Mouse (Mus musculus): ENCODE results near the gene Jsrp1.
A peak's percentile ranks its signal among the peaks of the same experiment; 100 is the strongest.

Gene Jsrp1

GRCm38 (mm10) chr10:80813366-80813765 is at the start of gene Jsrp1:
Gene Jsrp1, minus strand, starts transcription at chr10:80813498.
- no peak for DNase-seq (ENCODE audit: low read depth in 1 of 2, low spot score in 2 of 2)

DNA sequence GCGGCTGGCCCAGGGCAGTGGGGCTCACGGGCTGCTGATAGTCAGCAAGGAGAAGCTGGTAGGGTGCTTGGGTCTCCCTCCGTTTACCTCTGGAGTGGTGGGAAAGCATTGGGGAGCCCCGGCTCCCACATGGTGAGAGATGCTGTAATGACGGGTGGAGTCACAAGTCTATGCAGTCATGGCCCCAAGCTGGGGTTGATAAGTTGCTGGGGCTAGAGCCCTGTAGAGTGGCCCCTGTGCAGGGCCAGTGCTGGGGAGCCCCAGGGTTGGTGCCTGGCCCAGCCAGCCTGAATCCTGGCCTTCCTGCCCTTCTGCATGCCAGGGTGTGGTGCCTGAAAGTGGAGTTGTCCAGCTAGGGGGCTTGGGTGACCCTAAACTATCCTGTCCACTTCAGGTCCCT is 49.0 kb upstream of the Jsrp1 start:
- DNase-seq (ENCODE audit: low read depth in 1 of 2, low spot score in 2 of 2), result no peak

DNA sequence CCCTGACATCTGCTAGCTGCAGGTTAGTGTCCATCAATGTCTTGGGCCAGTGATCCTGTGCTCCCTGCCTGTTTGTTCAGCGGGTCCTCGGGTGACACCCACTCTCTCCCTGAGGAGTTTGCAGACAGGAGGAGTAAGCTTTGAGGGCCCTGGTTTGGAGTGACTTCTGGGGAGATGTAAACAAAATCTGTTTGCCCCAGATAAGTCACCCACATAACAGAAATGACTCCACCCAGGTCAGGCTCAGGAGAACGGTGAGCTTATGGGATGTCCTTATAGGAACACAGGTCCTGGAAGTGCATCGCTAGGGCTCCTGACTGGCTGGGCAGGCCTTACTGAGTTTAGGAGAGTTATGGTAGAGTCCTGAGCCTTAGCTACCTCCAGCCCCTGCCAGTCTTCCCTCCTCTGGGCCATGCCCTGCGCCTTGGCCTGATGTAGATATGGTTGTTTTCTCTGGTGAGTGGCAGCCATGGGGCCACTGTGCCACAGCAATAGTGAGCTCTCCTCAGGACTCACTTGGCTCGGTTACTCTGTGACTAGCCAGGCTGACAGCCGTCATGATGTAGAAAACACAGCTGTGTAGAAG is 45.1 kb upstream of the Jsrp1 start:
- DNase-seq (ENCODE audit: low read depth in 1 of 2, low spot score in 2 of 2), result no peak

DNA sequence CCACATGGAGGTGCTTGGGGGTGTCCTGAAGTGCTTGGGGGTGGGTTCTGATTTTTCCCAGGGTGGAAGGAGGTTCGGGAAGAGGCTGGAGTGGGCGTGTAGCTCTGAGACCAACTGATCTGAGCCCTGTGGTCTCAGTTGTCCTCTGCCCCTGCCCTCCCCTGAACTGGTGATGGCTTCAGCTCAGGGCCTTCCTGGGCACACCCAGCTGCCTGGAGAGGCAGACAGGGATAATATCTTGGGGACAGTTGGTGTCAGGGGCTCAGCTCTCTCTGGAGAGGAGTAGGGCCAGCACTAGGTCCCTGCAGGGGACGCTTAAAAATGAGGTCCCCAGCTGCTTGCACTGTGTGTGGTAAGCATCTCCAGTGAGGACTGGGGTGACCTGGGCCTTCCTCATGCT is 44.5 kb upstream of the Jsrp1 start:
- DNase-seq (ENCODE audit: low read depth in 1 of 2, low spot score in 2 of 2), result no peak

GRCm38 (mm10) chr10:80857386-80857785 is 44.1 kb upstream of the Jsrp1 start:
- no peak for DNase-seq (ENCODE audit: low read depth in 1 of 2, low spot score in 2 of 2)

DNA sequence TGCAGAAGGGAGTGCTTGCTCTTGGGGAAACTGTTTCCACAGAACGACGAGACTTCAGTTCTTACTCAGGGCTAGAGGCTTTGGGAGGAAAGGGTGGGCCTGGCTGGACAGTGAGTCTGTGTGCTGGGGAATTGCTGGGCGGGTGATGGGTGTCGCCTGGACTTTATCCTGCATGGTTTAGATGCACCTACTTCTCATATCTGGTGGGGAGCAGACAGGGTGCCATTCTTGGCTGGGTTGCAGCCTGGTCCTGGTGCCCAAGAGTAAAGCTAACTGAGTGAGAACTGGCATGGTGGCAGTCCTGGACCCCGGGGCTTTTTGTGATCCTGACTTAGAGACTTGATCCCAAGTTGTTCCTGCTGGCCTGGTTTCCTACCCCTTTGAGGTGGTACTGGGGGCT is 43.6 kb upstream of the Jsrp1 start:
- no peak for DNase-seq (ENCODE audit: low read depth in 1 of 2, low spot score in 2 of 2)

- no peak for DNase-seq (ENCODE audit: low read depth in 1 of 2, low spot score in 2 of 2)
Measured at GRCm38 (mm10) chr10:80856267-80856666, 43.0 kb upstream of the Jsrp1 start.

GRCm38 (mm10) chr10:80855749-80856073 is 42.4 kb upstream of the Jsrp1 start:
- no peak for DNase-seq (ENCODE audit: low read depth in 1 of 2, low spot score in 2 of 2)

DNA sequence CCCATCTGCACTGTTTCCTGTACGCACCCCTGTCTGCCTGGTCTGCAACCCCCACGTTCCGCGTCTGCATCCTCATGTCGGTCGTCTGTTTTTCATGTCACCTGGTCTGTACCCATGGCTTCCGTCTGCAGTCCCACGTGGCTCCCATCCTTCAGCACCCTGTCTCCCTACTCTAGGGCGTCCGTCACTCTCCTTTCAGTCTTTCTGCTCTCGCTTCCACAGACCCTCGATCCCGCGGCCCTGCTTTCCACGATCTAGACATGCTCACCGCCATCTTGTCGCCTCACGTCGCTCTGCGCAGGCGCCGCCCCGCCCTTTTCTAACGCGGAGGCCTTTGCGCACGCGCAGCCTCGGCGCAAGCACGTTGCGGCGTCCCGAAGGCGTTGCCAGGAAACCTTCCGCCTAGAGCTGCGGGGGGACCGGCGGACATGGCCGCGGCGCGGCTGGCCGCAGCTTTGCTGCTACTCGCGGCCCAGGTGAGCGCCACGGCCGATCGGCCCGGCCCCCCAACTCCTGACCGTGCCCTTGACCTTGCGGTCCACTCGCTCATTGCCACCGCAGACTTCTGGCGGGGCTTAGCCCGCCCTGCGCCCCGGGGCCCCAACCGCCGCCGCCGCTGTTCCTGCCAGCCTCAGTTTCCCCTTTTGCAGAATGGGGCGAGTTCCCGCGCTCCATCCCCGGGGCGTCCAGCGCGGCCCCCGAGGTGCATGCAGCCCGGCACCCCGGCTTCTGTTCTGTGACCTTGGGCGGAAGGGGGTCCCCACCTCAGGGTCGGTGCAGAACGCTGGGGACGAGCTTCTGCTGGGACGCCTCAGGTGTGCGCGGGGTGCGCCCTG is 41.8 kb upstream of the Jsrp1 start, which contains the start of the genes Lsm7 and Sppl2b:
Gene Lsm7, minus strand, starts transcription at position 297 of the 836 bp plus-strand sequence.
Gene Sppl2b, plus strand, starts transcription at position 363 of the 836 bp plus-strand sequence.
- peak; percentile 90 to 96 for DNase-seq (ENCODE audit: low read depth in 1 of 2, low spot score in 2 of 2)

- peak in 1 of 2 experiments; percentile 33 for DNase-seq (ENCODE audit: low read depth in 1 of 2, low spot score in 2 of 2)
Measured at GRCm38 (mm10) chr10:80848571-80848970, 35.3 kb upstream of the Jsrp1 start.

DNA sequence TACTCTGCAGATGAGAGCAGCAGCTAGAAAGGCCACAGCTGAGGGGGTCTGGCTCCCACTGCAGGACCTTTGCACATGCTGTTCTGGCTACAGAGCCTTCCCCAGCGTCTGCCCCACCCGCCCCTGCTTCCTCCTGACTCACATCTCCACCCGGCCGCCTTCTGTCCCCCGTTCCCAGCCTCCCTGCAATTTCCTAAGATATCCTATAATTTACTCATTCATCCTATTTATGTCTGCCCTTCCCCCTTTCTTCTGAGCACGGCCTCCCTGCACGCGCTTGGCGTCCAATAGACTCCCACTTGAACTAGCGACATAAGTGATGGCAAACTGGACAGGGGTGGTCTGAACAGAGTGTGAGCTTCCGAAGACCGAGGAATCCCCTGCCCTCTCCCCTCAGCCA is 32.4 kb upstream of the Jsrp1 start:
- no peak for DNase-seq (ENCODE audit: low read depth in 1 of 2, low spot score in 2 of 2)

- DNase-seq (ENCODE audit: low read depth in 1 of 2, low spot score in 2 of 2), result no peak
Measured at GRCm38 (mm10) chr10:80845055-80845693, 31.9 kb upstream of the Jsrp1 start.

GRCm38 (mm10) chr10:80843931-80844547 is 30.7 kb upstream of the Jsrp1 start, which contains the start of gene Lingo3:
Gene Lingo3, minus strand, starts transcription at chr10:80844039.
- DNase-seq (ENCODE audit: low read depth in 1 of 2, low spot score in 2 of 2), result no peak

DNA sequence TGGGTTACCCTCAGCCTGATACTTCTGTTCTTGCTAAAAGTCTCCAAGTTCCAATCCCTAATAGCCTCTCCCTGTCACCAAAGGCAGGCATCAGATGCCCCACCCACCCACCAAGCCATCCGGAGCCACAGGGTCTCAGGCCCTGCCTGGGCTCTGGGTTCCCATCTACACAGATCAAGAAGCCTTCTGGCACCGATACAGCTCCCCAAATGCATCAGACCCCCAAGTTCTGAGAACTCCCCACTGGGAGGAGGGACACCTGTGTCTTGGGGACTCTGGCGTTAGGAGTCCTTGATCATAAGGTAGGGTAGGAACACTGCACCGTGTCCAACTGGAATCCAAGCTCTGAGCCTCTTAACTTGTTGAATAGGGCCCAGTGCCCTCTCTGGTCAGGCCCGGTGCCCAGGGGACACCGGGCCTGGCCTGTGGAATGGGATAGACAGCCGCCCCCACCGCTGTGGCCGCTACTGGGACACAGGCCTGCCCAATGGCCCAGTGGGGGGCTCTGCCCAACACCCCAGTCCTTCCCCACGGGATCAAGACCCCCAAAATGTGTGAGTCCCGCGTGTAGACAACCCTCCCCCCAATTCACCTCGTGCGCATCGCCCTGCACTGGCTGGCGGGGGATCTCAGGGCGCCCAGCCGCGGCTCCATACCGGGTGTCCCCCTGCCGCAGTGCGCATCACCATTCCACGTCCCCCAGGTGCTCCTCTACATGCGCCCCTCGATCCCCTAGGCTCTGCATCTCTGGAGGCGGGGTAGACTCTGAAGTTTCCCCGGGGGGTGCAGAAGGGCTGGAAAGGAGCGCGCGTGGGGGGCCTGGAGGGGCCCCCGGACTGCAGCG is 30.0 kb upstream of the Jsrp1 start:
- DNase-seq (ENCODE audit: low read depth in 1 of 2, low spot score in 2 of 2), result no peak

- no peak for DNase-seq (ENCODE audit: low read depth in 1 of 2, low spot score in 2 of 2)
Measured at GRCm38 (mm10) chr10:80842334-80842733, 29.0 kb upstream of the Jsrp1 start.

GRCm38 (mm10) chr10:80841685-80842084 is 28.4 kb upstream of the Jsrp1 start:
- no peak for DNase-seq (ENCODE audit: low read depth in 1 of 2, low spot score in 2 of 2)

DNA sequence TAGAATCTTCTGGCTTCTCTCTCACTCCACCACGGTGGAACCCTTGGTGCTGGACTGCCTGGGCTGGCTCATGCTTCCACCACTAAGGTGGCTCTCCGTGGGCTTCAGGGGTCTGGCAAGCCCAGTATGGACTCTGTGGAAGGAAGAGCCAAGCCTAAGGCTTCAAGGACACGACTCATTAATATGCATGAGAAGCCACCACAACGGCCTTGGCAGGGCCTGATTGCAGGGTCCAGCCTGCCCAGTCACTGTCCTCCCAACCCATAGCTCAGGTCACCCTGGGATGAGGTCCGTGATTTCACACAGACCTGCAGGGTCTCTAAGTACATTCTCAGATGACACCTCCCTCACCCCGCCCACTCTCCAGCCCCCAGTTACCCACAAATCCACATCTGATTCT is 26.6 kb upstream of the Jsrp1 start:
- DNase-seq (ENCODE audit: low read depth in 1 of 2, low spot score in 2 of 2), result no peak

DNA sequence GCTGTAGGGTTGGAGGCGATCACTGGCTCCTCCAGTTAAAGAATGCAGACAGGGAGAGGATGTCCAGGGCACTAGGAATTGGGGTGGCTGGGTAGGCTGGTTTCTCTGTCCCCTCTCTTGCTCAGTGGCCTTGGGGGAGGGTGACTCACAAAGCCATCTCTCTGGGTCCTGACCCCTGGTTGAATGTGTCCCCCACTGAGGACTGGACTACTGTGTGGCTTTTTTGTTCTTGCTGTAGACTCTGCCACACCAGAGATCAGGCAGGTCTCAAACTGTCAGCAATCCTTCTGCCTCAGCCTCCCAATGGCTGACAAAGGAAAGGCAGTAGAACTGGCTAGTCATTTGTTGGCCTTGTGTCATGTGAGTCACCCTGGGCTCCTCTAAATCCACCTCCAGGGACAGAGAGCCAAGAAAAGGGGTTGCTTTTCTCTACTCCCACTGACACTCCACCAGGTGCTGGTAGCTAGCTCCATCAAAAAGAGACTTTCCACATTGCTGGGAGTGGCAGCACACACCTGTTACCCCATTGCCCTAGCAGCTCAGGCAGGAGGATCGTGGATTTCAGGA is 25.1 kb upstream of the Jsrp1 start:
- no peak for DNase-seq (ENCODE audit: low read depth in 1 of 2, low spot score in 2 of 2)

DNA sequence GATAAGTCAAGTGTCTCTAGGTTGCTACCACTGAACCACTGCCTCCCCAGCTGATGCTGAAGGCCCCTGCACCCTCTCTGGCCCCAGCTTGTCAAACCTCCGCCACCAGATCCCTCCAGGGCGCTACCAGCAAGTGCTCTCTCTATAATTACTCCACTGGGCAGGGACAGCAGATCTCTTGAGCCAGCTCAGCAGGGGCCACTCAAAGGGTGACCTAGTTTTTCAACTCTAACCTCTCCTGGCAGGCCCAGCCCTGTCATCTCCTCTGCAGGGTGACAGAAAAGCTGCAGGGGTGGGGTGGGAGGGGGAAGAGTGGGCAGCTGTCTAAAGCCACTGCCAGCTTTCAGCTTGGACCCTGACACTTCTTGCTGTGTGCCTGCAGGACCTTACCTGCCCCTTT is 24.5 kb upstream of the Jsrp1 start:
- DNase-seq (ENCODE audit: low read depth in 1 of 2, low spot score in 2 of 2), result no peak

DNA sequence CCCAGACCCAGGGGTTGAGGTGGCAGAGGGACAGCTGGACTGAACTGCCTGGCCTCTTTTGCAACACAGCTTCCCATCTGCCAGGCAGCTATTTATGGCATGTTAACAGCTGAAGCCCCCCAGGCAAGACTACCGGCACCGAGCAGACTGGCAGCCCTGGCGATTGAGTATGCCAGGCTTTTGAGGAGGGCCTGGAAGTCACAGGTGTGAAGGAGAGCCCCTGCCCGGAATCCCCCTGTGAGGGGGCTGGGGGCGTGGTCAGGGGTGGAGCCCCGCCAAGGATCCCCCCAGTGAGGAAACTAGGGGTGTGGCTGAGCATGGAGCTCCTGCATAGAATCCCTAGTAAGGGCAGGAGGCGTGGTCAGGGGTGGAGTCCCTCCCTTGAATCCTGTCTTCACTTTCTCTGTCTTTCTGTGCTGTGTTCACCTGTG is 23.7 kb upstream of the Jsrp1 start:
- no peak for DNase-seq (ENCODE audit: low read depth in 1 of 2, low spot score in 2 of 2)
